Mouse (Mus musculus): ENCODE results near the gene Sfxn2. TPM values are rescaled to one million over a fixed set of nuclear protein-coding genes. Genes with fewer than 3 reads are reported as not detected.

Gene Sfxn2
- polyA plus RNA-seq (2012; rRNA removed; ENCODE audit: low replicate concordance): 8.4 and 10.4 TPM in 2 replicates

DNA sequence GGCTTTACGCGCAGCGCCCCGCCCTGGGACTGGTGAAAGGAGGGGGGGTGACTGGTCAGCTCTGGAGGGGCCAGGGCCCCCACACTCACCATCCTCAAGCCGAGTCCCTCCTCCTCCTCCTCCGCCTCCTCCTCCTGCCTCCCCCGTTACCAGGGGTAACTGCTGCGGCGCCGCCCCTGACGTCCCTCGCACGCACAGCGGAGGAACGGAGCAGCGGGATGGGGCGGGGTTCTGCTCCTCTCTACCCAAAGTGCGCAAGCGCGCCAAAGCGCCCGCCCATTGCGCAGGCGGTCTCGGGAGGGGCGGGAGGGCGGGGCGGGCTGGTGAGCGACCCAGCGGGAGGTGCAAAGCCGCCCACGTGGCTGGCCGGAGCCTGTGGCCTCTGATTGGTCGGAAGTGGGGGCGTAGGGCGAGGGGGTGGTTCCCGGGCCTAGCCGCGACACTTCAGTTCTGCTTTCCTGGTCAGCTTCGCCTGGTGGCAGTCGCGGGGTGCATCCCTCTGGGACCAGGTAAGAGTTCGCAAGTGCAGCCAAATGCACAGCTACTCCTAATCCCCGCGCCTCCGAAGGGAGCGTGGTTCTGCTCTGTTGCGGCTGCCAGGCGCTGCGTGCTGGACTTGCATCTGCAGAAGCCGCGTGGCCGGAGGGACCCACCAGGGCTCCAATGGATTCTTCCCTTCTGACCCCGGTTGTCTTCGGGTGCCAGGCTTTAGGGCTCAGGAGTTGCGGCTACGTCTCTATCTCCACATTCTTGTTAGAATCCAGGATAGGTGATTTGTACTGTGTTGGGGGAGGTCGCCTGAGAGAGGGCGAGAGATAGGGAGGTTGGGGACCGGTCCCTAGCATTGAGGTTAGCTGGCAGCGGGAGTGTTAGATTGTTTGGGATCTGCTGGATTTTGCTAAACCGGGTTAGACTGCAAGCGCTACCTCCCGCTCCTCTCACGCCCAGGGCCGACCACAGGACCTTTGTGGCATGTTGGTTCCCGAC, at the start of gene Sfxn2, which contains the start of gene Arl3:
Sfxn2 (plus strand) TSS at position 415 of the 987 bp plus-strand sequence.
Arl3 (minus strand) TSS at position 248 of the 987 bp plus-strand sequence.

GRCm38 (mm10) chr19:46598720-46599252, 25.6 kb downstream of the Sfxn2 start, which contains the start of gene Wbp1l:
TSS of gene Wbp1l (plus strand) at chr19:46599084.

Other genes starting within 250 kb of the Sfxn2 start
- gene Psd, start 246.2 kb upstream of the Sfxn2 start, polyA plus RNA-seq (2012; rRNA removed; ENCODE audit: low replicate concordance): 3.6 and 147 TPM in 2 replicates
- gene Fbxl15, start 245.2 kb upstream of the Sfxn2 start, polyA plus RNA-seq (2012; rRNA removed; ENCODE audit: low replicate concordance): 16.6 and 17.1 TPM in 2 replicates
- gene Cuedc2, start 234.7 kb upstream of the Sfxn2 start, polyA plus RNA-seq (2012; rRNA removed; ENCODE audit: low replicate concordance): 78.4 and 113 TPM in 2 replicates
- 12.0 and 18.0 TPM in 2 replicates for gene Mfsd13a, start 232.2 kb upstream of the Sfxn2 start, polyA plus RNA-seq (2012; rRNA removed; ENCODE audit: low replicate concordance)
- gene 2310034G01Rik, start 223.1 kb upstream of the Sfxn2 start, polyA plus RNA-seq (2012; rRNA removed; ENCODE audit: low replicate concordance): 1.2 and 1.3 TPM in 2 replicates
- gene Actr1a, start 177.6 kb upstream of the Sfxn2 start, polyA plus RNA-seq (2012; rRNA removed; ENCODE audit: low replicate concordance): 128 and 152 TPM in 2 replicates
- gene Sufu, start 176.5 kb upstream of the Sfxn2 start, polyA plus RNA-seq (2012; rRNA removed; ENCODE audit: low replicate concordance): 25.2 and 34.3 TPM in 2 replicates
- 35.6 and 44.1 TPM in 2 replicates for gene Trim8, start 71.7 kb upstream of the Sfxn2 start, polyA plus RNA-seq (2012; rRNA removed; ENCODE audit: low replicate concordance)
- 31.8 and 31.9 TPM in 2 replicates for gene Arl3, start 167 bp upstream of the Sfxn2 start, polyA plus RNA-seq (2012; rRNA removed; ENCODE audit: low replicate concordance)
- gene Wbp1l, start 25.7 kb downstream of the Sfxn2 start, polyA plus RNA-seq (2012; rRNA removed; ENCODE audit: low replicate concordance): 73.3 and 82.1 TPM in 2 replicates
- gene Cyp17a1, start 99.8 kb downstream of the Sfxn2 start, polyA plus RNA-seq (2012; rRNA removed; ENCODE audit: low replicate concordance): 0.05 and 0.27 TPM in 2 replicates
- 8.3 and 11.1 TPM in 2 replicates for gene Borcs7, start 116.5 kb downstream of the Sfxn2 start, polyA plus RNA-seq (2012; rRNA removed; ENCODE audit: low replicate concordance)
- gene As3mt, start 134.1 kb downstream of the Sfxn2 start, polyA plus RNA-seq (2012; rRNA removed; ENCODE audit: low replicate concordance): 10.3 and 17.4 TPM in 2 replicates
- gene Cnnm2, start 188.2 kb downstream of the Sfxn2 start, polyA plus RNA-seq (2012; rRNA removed; ENCODE audit: low replicate concordance): 30.5 and 75.4 TPM in 2 replicates

All from subcutaneous adipose tissue, adult 2 months (tissue).